Mouse (Mus musculus) ZHBTc4 (cell line): ENCODE results near the gene Atf7ip2.
"Not testable (repeated sequence)": the region's sequence is repeated elsewhere in the genome, so short reads cannot be mapped to it uniquely, and the experiment has no call there.

ENCODE experiments used
- DNase-seq: peaks from one replicate; pipeline ENCODE4 v3.0.0-alpha.2; 2011; ENCODE audit warnings: low read depth, low spot score

Atf7ip2 gene

DNA sequence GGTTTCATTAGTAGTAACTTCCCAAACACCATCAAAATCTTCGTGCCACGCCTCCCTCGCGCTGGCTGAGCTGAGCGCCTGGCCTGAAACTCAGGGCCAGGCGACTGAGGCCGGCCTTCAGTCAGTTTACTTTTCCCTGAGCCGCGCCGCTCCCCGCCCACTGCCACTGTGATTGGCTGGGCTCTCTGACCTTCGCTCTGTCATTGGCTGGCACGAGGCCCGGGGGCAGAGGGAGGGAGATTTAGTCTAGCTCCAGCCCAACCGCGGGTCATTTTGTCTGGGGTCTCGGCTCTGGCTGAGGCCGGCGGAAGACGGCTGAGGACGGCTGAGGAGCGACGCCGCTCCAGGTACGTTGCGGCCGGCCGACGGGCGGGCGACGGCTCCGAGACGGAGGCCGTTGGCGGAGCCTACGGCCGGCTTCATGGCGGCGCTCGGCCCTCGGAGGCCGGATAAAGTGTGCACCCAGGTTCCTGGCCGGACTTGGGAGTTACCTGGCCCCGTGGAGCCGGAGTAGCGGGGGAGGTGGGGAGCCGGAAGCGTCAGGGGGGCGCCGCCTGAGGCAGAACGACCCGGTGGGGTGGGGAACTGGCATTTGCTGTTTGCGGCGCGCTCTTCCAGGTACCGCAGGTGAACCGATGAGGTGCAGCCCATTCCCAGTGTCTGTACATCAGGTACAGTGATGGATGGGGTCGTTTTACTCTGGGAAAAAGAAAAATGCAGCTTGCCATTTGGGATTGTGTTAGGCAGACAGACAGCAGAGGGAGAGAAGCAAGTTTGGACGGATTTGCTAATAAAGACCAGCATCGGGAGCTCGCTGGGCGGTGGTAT is at the start of gene Atf7ip2:
Gene Atf7ip2, plus strand, starts transcription at position 34 of the 828 bp plus-strand sequence.
- peak; percentile 97 for DNase-seq

DNA sequence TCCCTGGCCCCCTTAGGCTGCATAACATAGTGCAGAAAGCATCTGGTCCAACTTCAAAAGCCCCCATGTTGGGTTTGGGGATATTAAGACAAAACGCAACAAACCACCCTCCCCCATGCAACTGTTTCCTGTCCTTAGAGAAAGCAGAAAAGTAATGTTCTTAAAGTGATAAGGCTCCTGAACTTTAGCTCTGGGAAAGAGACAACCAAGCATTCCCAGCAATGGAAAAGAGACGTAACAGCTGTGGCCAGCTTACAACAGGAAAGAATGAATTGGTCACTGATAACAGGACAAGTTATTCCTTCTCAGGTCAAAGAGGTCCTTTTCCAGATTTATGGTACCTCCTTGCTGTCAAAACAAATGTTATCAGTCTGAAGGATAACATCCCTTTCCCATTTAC is 49.3 kb upstream of the Atf7ip2 start:
- DNase-seq, result no peak

DNA sequence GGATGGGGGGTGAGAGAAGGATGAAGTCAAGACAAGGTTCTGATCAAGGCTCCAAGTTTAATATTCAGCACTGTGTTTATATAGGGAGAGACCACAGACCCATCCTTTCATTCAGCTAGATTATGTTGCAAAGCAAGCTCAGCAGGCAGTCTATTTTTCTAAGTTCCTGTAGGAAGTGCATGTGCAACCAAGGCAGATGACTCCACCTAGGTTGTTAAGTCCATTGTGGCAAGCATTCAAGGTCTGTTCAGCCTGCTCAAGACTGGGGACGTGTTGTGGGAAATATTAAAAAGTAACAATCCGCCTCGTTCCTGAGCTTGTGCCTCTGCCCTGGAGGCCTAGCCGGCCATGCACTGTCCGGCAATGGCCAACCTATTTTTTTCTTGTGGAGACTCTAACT is 45.1 kb upstream of the Atf7ip2 start:
- peak; percentile 7 for DNase-seq

DNA sequence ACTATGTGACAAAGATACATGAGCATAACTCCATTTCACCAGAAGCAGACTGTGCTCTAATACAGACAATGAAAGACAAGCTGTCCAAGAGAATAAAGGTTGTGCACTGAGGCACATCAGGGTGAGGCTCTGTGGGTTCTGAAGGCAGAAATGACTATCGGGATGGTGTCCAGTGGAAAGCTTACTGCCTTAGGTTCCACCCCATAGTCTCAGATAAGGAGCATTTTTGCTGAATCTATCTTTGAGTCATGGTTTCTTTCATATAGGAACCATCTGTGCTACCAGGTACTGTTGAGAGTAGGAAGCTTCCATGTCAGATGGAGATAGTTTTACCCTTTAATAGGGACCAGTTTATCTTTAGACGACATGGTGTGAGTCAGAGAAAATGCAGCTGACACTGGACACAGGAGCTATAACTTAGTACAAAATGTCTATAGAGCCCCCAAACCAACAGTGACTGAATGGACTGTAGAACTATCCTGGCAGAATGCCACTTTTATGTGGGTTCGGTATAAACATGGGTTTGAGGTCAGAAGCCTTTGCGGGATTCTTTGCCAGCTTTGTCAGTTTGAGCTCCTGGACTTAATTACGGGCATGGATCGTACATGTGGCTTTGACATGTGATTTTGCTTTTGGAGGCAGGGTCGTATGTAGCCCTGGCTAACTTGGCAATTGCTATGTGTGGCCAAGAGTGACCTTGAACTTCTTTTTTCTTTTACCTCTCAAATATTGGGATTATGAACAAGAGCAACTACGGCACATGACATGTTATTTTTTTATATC is 23.2 kb upstream of the Atf7ip2 start:
- DNase-seq, result no peak

DNA sequence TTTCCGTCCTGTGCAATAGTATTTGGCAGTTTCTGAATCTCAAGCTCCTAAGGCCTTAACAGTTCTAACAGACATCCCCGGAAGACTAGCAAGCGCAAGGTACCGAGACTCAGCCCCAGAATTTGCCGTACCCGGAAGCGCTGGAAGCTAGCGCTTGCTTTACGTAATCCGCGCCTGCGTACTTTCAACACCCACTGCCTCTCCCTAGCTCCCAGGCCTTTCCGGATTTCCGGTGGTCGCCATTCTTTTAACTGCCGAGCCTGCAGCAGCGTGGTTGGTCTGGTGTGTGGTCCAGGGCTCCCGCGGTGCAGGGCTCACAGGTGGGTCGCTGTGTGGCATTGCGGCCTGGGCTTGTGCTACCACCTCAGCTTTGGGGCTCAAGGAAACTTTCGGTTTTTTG is 22.5 kb upstream of the Atf7ip2 start, which contains the start of gene Rpl39l:
Gene Rpl39l, plus strand, starts transcription at position 222 of the 400 bp plus-strand sequence.
- DNase-seq, result peak; percentile 83

DNA sequence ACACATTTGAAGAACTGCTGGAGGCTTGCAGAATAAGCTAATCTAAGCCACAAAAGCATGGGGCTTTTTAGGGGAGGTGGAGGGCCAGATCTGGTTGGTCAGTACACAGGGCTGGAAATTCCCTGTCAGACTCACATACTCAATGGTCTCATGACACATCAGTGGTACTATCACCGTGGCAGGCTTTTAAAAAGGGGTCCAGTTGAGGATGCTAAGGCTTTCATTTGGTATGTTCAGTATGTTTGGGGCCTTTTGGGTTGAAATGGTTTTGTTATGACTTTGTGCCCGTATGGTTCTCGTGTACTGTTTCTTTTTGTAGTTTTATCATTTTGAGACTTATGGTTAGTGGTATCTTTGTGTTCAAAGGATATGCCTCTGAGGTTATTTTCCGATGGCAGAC is 21.2 kb upstream of the Atf7ip2 start:
- no peak for DNase-seq

DNA sequence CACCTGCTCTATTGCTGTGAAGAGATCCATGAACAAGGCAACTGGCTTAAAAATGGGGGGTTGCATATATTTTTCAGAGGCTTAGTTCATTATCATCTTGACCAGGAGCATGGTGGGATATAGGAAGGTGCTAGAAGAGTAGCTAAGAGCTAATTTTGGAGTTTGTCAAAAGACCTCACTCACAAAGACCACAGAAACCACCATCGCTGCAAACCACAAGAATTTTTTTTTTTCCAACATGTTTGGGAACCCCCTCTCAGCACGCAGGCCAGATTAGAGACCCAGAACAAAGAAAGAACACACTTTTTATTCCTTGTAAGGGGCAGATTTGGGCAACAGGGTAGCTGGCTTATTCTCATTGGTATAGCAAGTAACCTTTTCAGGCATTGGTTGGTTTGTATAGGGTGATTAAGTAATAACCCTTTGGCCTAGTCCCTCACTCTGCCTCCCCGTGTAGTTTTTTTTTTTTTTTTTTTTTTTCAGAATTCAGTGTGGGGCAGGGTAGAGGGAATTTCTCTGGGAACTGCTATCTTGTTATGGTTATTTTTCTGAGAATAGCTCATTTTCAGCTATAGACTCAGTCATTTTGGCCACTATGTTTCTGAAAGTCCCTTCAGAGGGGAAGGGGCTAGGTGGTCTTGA is 20.2 kb upstream of the Atf7ip2 start:
- DNase-seq, result no peak

DNA sequence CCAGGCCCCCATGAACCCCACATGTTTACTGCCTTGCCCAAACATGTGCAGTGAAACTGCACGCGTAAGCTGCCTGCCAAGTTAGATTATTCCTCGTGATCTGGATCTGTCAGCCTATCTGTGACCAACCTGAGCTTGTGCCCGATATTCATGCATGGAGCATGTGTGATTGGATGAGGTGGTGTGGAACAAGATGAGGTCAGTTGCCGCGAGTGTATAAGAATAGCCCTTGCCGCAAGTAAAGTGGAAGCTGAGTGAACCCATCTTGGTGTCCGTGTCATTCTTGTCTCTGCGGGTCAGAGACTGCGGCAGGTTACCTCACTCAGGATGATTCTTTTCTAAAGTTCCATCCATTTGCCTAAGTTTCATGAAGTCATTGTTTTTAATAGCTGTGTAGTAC is 5.1 kb upstream of the Atf7ip2 start:
- peak; percentile 57 for DNase-seq

DNA sequence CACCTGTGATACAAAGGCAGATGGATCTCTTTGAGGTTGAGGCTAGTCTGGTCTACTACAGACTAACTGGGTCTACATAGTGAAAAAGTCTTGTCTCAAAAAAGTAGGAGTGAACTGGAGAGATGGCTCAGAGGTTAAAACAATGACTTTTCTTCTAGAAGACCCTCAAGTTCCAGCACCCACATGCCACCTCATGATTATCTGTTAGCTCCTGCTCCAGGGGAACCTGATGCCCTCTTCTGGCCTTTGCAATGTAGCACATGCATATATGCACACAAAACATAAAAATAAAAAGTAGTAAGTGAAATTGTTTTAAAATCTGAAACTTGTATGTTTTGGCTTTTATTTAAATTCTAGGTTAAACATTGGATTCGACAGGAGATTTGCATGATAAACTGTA is 16.3 kb downstream of the Atf7ip2 start:
- DNase-seq, result no peak

DNA sequence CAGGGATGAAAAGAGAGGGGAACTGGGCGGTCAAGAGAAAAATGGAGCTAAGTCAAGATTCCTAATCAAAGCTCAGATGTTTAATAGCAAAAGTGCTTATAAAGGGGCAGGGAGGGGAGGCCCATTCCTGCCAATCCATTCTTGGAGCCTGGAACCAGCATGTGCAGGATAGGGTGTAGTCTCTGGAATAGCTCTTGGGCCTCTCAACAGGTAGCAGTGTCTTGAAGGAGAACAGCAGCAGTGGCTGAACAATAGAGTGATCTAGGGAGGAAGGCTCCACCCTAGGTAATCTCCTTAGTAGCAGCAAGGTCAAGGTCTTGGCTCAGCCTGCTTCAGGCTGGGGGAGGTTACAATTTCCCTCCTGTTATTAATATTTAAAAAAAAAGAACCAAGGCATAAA is 23.9 kb downstream of the Atf7ip2 start:
- DNase-seq, result peak; percentile 90

DNA sequence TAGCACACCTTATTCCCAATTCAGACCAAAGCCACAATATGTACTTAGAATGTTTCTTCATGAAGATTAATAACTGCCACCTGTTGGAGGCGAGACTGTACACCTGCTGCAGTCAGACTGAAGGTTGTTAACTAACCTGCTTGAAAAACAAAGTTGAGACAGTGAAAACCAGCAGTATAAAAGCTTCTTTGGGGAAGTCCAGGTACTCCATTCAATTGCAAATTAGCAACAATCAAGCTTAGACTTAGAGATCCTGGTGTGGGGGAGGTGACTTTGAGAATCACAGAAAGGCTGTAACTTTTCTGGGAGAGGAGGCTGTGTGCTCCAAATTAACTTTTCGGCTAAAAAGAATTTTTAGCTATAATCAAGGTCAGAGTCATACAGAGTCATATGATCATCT is 24.5 kb downstream of the Atf7ip2 start:
- peak; percentile 88 for DNase-seq

DNA sequence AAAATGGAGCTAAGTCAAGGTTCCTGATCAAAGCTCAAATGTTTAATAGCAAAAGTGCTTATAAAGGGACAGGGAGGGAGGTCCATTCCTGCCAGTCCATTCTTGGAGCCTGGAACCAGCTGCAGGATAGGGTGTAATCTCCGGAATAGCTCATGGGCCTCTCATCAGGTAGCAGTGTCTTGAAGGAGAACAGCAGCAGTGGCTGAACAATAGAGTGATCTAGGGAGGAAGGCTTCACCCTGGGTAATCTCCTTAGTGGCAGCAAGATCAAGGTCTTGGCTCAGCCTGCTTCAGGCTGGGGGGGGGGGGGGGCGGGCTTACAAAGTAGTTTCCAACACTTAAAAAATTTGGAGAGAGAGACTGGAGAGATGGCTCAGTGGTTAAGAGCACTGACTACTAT is 34.8 kb downstream of the Atf7ip2 start:
- peak; percentile 31 for DNase-seq

DNA sequence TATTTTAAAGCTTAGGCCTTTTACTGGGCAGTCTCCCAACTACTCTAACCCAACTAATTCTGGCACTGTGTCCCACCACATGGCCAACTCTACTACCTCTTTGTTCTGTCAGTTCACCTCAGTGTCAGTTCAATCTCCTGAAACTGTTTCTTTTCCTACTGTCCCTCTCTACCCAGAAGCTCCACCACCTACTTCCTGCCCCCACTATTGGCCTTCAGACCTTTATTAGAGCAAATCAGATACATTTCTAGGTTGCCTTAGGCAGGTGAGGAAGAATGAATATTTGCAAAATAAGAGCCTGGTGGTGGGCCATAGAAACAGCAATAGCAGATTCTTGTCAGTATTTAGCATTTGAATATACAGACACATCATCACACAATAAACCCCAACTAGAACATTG is 44.1 kb downstream of the Atf7ip2 start:
- DNase-seq, result peak; percentile 36

DNA sequence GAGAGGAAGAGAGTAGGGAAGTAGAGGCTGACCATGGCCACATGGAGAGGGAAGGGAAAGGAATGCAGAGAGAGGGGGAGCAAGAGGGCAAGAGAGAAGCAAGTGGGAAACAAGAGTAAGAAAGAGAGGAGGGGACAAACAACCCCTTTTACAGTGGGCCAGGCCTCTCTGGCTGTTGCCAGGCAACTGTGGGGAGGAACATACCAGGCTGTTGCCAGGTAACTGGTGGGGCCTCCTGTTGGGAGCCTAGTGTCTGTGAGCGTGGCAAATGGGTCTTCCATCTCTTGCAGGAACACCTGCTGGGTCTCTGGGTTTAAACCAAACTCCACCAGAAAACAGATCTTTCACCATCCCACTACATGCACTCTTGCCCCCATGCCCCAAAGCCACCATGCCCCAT is 61.5 kb downstream of the Atf7ip2 start:
- DNase-seq, result peak; percentile 58

DNA sequence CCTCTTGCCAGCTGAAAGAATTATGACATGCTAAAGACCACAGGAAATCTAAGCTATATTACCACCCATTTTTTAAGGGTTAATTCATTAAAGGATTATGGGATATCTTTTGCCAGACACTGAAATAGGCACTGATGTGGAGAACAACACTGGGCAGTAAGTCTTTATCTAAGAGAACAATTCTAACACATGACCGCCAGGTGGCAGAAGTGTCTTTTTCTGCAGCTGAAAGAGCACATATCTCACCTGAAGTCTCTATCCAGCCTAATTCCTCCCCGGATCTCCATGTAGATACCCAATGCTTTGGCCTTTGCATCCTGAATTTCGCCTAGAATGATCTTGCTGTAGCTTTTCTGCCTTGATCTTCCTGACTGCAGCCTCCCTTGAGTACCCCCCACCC is 79.7 kb downstream of the Atf7ip2 start:
- DNase-seq, result peak; percentile 83

DNA sequence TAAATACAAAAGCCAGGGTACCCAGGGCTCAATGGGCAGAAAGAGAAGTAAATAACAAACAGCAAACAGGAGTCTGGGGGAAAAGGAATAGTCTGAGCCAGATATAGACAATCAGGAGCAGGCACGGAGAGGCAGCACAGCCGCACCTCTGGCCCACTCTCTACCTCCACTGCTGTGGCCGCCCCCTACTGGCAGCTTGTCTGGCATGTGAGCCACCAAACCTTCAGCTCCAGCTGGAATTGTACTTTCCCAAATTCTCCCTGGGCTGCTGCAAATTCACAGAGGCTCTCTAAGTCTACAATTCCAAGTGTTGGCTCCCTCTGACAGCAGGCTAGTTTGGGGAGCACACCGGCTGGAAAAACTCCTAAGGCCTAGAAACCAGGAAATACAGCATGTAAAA is 82.0 kb downstream of the Atf7ip2 start:
- DNase-seq, result peak; percentile 71

DNA sequence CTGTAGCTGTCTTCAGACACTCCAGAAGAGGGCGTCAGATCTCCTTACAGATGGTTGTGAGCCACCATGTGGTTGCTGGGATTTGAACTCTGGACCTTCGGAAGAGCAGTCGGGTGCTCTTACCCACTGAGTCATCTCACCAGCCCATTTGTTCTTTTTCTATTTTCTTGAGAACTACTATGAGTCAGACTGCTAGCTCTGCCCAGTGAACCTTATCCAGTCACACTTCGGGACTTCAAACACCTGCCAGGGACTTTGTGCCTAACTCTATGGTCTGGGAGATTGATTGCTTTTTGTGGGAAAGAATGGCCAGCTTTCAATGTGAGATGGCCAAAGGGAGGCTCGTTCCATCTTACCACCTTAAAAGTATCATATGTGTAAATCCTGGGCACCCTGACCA is 84.3 kb downstream of the Atf7ip2 start:
- not testable (repeated sequence) for DNase-seq

DNA sequence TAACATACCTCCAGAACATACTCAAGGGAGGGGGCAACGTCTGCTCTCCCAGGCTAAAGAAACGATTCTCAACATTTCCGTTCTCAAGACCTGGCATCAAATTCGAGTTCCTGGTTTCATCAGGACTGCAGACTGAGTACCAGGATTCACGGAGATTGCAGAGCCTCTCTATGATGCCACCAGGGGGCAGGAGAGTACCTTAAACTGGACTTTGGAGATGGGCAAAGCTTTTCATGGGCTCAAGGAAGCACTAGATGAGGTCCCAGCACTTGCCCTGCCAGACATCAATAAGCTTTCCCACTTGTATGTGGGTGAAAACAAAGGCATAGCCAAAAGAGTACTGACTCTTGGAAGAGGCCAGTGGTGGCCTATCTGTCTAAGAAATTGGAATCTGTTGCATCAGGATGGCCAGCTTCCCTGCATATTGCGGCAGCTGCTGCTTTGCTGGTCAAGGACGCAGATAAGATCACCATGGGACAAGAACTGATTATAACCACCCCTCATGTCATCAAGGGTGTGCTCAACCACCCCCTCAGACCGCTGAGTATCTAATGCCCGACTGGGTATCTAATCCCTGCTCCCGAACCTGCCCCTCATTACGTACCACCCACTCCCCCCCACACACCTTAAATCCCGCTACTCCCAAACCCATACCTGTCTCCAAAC is 87.9 kb downstream of the Atf7ip2 start:
- DNase-seq, result peak; percentile 86

DNA sequence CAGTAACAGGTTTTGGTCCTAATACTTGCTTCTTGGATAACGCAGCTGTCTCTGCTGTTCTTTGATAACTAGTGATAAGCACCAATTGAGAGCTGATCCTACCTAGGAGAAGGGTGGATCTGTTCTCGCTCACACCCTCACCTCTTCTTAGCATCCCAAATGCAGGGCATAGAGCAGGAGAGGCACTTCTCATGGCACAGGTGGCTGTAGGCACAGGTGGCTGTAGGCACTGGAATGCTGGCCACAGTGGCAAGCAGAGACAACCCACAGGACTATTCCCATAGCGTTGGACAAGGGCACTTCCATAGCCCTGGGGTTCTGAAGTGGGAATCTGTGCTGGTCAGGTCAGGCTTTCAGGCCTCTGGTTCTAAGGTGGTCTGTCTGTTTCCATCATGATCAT is 89.4 kb downstream of the Atf7ip2 start:
- no peak for DNase-seq

DNA sequence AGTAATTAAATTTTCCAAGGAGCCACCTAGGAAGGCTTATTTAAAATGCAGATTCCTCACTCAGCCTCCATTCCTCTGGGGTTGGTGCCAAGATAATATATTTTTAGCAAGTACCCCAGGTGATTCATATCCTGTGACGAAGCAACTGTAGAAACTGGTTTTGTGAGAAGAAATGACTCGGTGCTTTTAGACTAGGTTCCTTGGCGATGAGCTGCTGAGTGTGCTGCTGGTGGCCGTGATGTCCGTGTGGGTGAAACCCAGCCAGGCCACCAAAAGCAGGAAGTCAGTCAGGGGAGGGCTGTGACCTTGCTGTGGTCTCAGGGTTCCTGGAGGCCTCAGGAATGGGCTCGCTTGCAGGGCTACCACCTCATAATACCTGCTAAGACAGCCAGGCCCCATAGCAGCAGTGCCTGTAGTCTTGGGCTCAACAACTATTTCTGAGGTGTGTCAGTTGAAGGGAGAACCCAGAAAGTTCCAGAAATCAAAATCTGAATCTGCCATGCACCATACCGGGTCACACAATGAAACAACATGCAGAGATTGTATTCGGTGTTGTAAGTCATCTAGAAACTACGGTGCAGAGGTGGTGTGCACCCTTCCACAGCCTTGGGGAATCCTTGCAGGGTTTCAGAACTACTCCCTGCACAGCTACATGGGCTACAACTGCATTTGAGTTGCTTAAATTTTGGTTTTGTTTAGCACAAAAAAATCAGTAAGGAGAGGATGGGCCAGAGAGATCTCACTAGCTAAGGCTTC is 94.2 kb downstream of the Atf7ip2 start:
- DNase-seq, result no peak

DNA sequence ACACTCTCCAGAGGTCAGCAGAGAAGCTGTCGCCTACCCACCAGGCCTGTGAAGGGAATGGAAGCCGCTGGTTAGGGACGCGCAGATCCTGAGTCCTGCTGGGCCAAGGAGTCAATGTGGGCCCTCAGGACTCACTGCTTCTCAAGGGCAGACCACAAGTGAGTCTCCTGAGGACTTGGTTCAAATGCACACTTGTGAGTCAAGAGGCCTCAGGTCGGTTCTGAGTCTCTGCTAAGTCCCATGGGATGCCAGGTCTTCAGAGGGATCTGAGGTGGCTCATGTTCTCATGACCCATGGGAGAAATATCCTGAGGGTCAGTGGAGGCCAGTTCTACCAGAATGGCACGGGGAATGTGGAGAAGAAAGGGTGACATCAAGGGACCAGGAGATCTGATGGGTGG is 95.6 kb downstream of the Atf7ip2 start:
- no peak for DNase-seq
